Mouse (Mus musculus) intestine, embryonic 16.5 days (tissue): Measurements from ENCODE around the gene Gm17359. TPM values are rescaled to one million over a fixed set of nuclear protein-coding genes. Genes with fewer than 3 reads are reported as not detected.

Source experiments
- ATAC-seq: fragments of 200-750 bp; cut with Nextera tagmentation; 2 replicates; pipeline ENCODE4 v1.8.0; 2017; ENCODE audit warnings: moderate TSS enrichment, moderate library complexity
- H3K27ac ChIP-seq: fragments of 300-500 bp; sonication (generic); 2 replicates; pipeline ENCODE4 v1.5.1; 2014; ENCODE audit warnings: mild to moderate bottlenecking, low read length
- H3K27me3 ChIP-seq: fragments of 300-500 bp; sonication (generic); replicated peaks from 2 replicates; pipeline ENCODE4 v1.6.1; 2014; ENCODE audit warnings: low read length, control low read depth, mixed read lengths; ENCODE audit not compliant: control insufficient read depth, insufficient read depth
- H3K36me3 ChIP-seq: fragments of 300-500 bp; sonication (generic); 2 replicates; pipeline ENCODE4 v1.6.1; 2014; ENCODE audit warnings: low read length, control low read depth; ENCODE audit not compliant: control insufficient read depth, insufficient read depth
- H3K4me1 ChIP-seq: fragments of 300-500 bp; sonication (generic); 2 replicates; pipeline ENCODE4 v1.6.1; 2014; ENCODE audit warnings: low read length, control low read depth, mixed read lengths; ENCODE audit not compliant: control insufficient read depth, insufficient read depth
- H3K4me2 ChIP-seq: fragments of 300-500 bp; sonication (generic); 2 replicates; pipeline ENCODE4 v1.6.1; 2014; ENCODE audit warnings: low read depth, low read length, control low read depth
- H3K4me3 ChIP-seq: fragments of 300-500 bp; sonication (generic); 2 replicates; pipeline ENCODE4 v1.5.1; 2014; ENCODE audit warnings: mild to moderate bottlenecking, low read length
- H3K9ac ChIP-seq: fragments of 300-500 bp; sonication (generic); 2 replicates; pipeline ENCODE4 v1.6.1; 2014; ENCODE audit warnings: low read depth, low read length
- H3K9me3 ChIP-seq: fragments of 300-500 bp; sonication (generic); 2 replicates; pipeline ENCODE4 v1.6.1; 2016; ENCODE audit warnings: low read length, control low read depth; ENCODE audit not compliant: control insufficient read depth
- whole genome bisulfite sequencing: fragments of 180-500 bp; shearing (Covaris S2); extraction: QIAGEN DNeasy Blood & Tissue Kit; methylation state at CpG from one replicate; pipeline ENCODE4 v1.1.7; 2014; 5-methylcytosine and 5-hydroxymethylcytosine counted together
- polyA plus RNA-seq: library from polyadenylated mRNA; unstranded; fragments of >200 nt; fragmentation: Nextera tagmentation; extraction: Ambion mirVana; gene quantifications from 2 replicates; pipeline ENCODE4 v1.2.1, GENCODE M21; 2015

Gene Gm17359
- polyA plus RNA-seq, 1 experiment from 2014 or later: not detected

DNA sequence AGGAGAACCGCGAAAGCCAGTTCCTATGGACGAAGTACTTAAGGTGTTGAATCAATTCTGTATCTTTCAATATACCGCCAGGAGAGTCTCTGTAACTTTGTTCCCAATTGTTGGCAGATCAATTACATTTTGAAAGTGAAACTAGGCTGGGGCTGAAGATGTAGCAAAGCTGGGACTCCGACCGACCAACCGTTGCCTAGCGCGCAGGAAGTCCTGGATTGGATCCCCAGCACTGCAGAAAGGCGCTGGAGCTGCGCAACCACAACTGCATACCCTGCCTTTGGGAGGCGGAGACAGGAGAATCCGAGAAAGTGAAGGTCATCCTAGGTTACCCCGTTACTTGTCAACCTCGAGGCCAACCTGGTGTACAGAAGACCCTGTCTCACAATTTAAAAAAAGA lies 37.1 kb upstream of the Gm17359 start:
- no peaks in the 10 kb centered on the region; the same call in 1 of the 2 replicates for H3K4me1 ChIP-seq
- H3K27me3 ChIP-seq: no peaks in the 10 kb centered on the region
- WGBS: 86% methylated on average over 15 of the region's 15 CpGs
- no peak overlapping the region for H3K4me3 ChIP-seq
- no peak overlapping the region for H3K27ac ChIP-seq
- no peak overlapping the region for H3K9ac ChIP-seq
- ATAC-seq: no peak
- no peak overlapping the region for H3K4me2 ChIP-seq
- no peaks in the 10 kb centered on the region for H3K36me3 ChIP-seq
- H3K9me3 ChIP-seq: no peaks in the 10 kb centered on the region

DNA sequence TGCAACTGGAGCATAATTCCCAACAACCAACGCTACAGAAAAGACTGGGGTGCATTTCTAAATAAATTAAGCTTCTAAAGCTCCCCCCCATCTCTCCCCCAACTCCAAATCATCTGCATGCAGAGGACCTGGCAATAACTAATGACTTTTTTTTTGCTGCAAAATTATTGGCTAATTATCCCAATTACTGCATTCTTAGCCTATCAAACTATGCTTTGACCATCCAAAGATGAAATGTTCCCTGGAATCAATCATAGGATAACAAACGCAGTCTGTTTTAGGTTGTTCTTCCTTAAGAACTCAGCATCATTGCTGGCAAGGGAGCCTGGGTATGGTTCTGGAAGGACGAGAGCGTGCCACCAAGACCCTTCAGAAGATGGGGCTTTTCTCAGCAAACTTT lies 27.9 kb upstream of the Gm17359 start:
- no peak for ATAC-seq
- 83% methylated on average over 4 of the region's 4 CpGs for WGBS

DNA sequence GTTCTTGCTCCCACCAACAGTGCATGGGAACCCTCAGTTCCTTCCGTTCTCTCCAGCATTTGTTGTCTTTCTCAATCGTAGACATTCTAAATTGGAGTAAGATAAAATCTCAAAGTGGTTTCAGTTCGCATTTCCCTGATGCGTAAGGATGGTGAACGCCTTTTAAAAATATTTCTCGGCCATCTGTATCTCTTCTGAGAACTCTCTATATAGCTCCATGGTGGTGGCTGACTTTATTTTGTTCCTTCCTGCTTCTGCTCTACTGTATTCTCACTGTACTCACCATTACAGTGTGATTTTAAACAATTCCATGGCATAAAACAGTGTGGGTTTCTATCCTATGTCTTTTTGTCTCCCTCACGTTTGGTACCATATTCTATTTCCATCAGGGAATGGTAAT lies 26.3 kb upstream of the Gm17359 start:
- no peak overlapping the region for H3K27ac ChIP-seq
- no peaks in the 10 kb centered on the region for H3K36me3 ChIP-seq
- H3K4me2 ChIP-seq: no peak overlapping the region
- 76% methylated on average over 7 of the region's 7 CpGs for WGBS
- ATAC-seq: no peak
- H3K4me3 ChIP-seq: no peak overlapping the region
- no peaks in the 10 kb centered on the region for H3K27me3 ChIP-seq
- H3K9me3 ChIP-seq: no peaks in the 10 kb centered on the region
- no peak overlapping the region for H3K9ac ChIP-seq
- no peaks in the 10 kb centered on the region for H3K4me1 ChIP-seq

More for the DNA sequence above, 27.9 kb upstream of the Gm17359 start:
- no peaks in the 10 kb centered on the region for H3K9me3 ChIP-seq
- H3K4me1 ChIP-seq: no peaks in the 10 kb centered on the region
- no peak overlapping the region for H3K4me2 ChIP-seq
- no peak overlapping the region for H3K4me3 ChIP-seq
- H3K36me3 ChIP-seq: no peaks in the 10 kb centered on the region
- H3K9ac ChIP-seq: no peak overlapping the region
- H3K27me3 ChIP-seq: no peaks in the 10 kb centered on the region
- no peak overlapping the region for H3K27ac ChIP-seq

DNA sequence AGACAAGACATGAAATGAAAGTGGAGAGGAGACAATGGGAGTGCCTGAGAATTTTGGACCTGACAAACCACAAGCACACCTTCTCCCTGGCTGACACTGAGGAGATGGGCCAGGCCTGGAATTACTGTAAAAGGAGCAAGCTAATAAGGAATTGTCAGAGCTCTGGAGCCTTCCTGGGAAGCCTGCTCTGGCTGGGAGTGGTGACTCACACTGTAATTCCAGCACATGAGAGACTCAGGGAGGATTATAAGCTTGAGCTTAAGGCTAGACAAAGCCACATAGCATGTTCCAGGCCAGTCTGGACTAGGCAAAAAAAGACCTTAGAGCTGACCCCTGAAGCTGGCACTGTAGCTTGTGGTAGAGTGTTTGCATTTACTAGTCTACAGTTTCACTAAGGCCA lies 24.6 kb upstream of the Gm17359 start:
- Histone ChIP-seq H3K4me2 (no peak overlapping the region), H3K27ac (no peak overlapping the region), H3K9ac (no peak overlapping the region), H3K9me3 (no peaks in the 10 kb centered on the region), H3K36me3 (no peaks in the 10 kb centered on the region), H3K27me3 (no peaks in the 10 kb centered on the region), H3K4me3 (no peak overlapping the region), H3K4me1 (no peaks in the 10 kb centered on the region)
- no peak for ATAC-seq

DNA sequence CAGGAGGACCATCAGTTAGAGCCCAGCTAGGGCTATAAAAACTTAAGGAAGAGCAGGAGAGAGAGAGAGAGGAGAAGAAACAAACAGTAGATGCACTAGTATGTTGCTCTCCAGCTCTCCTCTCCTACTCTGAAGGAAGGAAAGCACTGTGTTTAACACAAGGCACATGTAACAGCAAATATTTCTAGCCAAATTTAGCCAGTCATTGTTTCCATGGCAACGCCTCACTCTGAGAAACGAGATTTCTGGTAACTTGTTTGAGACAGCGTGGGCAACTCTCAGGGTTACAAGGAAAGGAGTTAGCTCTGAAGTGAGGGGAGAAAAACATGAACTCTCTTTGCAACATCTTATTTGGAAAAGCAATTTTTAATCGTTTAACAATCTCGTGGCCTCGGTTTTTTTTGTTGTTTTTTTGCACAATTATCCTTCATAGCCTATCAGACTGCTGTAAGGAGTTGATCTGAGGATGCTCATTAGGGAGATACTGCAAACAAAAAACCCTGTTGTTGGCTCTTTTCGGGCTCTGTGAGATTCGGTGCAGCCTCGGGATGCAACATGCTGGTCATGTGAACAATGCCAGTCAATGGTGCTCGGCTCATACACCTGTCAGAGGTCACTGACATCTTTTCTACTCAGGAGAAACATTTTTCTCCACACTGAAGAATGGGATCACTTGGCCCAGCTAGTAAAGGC lies 22.3 kb upstream of the Gm17359 start:
- no peak overlapping the region for H3K4me3 ChIP-seq
- 55% methylated on average over 10 of the region's 10 CpGs for WGBS
- no peak for ATAC-seq

DNA sequence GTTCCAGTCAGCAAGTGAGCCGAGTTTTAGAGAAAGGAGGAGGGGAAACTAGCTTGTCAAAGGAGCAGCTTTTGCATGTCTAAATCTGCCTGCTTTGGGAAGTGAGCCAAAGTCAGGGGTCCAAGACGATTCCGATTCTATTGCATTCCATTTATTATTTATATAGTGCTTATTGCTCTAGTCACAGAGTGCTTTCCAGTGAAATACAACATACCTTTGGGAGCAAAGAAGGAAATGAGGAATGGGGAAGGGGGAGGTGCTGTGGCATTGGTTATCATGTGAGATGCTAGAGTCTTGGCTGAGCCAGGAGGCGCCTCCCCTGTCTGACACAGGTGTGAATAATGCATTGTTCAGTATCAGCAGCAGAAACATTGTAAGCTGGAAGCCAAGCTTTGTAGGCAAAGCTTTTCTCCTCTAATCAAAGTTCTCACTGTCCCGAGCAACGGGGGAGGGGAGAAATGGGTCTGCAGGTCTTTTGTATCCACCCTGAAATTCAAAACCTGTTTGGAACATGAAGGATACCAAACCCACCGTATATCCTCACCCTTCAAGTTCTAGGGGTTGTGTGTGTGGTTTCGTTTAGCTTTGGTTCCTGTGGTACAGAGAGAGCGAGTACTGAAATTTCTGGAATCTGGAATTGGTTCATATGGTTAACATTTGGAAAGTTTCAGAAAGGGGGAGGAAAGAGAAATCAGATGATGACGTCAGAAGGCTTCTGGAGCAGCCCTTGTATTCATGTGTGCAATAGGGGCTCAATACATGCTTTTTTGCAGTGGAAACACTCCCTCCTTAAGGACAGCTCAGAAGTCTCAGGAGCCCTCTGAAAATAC lies 11.5 kb upstream of the Gm17359 start:
- peak; percentile 38; the same call in 1 of the 2 replicates for ATAC-seq
- Histone ChIP-seq H3K9ac (no peak overlapping the region), H3K36me3 (no peaks in the 10 kb centered on the region), H3K9me3 (no peaks in the 10 kb centered on the region), H3K4me1 (peaks cover 5% of the 10 kb centered on the region), H3K4me3 (no peak overlapping the region), H3K27ac (no peak overlapping the region), H3K27me3 (no peaks in the 10 kb centered on the region), H3K4me2 (no peak overlapping the region)
- WGBS: 29% methylated on average over 10 of the region's 10 CpGs

More for the DNA sequence above, 22.3 kb upstream of the Gm17359 start:
- Histone ChIP-seq H3K27me3 (no peaks in the 10 kb centered on the region), H3K4me2 (no peak overlapping the region), H3K36me3 (no peaks in the 10 kb centered on the region), H3K4me1 (no peaks in the 10 kb centered on the region), H3K9ac (no peak overlapping the region), H3K9me3 (no peaks in the 10 kb centered on the region), H3K27ac (no peak overlapping the region)

DNA sequence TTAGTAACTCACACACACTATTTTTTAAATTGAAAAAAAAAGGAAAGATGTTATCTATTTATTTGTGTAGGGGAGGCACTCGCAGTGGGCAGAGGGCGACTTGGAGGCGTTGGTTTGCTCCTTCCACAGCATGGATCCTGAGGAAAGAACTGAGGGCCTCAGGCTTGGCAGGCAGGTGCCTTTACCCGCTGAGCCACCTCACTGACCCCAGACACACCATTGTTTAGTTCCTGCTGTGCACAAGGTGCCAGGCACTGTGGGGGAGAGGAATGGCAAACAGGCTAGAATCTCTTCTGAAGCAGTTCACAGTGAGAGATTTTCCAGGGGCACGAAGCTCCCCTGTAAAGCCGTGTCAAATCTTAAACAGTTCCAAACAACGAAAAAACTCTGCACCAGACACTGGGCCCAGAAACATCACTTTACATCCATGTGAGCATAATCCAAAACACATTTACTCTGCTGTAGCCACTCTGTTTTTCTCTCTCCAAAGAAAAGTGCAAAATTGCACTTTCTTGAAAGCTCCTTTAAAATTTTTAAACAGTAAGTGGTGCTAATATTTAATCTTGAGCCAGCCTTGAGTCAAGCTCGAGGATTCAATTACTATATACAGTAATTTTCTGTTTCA lies 6.7 kb upstream of the Gm17359 start:
- 39% methylated on average over 8 of the region's 8 CpGs for WGBS

DNA sequence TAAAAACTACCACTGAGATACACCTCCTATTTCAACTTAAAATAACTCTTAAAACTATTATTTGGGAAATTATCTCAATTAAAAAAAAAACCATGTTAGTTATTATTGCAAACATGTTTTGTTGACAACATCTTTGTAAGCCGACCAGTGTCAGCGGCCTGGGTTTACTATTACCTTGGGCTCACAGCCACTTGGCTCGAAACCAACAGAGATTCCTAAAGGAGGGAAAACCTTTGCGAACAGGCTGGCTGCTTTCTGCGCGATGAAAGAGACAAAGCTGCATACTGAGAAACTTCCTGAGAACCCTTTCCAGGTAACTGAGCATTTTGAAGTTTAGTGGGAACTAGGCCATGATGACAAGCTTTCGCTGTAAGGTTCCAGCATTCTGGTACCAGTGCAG lies 3.4 kb upstream of the Gm17359 start:
- no peaks in the 10 kb centered on the region for H3K27me3 ChIP-seq
- H3K9ac ChIP-seq: no peak overlapping the region
- no peak overlapping the region for H3K4me2 ChIP-seq
- H3K9me3 ChIP-seq: no peaks in the 10 kb centered on the region
- no peak overlapping the region for H3K4me3 ChIP-seq
- 83% methylated on average over 7 of the region's 7 CpGs for WGBS
- no peak overlapping the region for H3K27ac ChIP-seq
- no peak for ATAC-seq
- H3K4me1 ChIP-seq: peaks cover 2% of the 10 kb centered on the region
- no peaks in the 10 kb centered on the region for H3K36me3 ChIP-seq

More for the DNA sequence above, 6.7 kb upstream of the Gm17359 start:
- Histone ChIP-seq H3K4me1 (peaks cover 2% of the 10 kb centered on the region), H3K36me3 (no peaks in the 10 kb centered on the region), H3K4me3 (no peak overlapping the region), H3K27me3 (no peaks in the 10 kb centered on the region), H3K27ac (no peak overlapping the region), H3K9ac (no peak overlapping the region), H3K9me3 (no peaks in the 10 kb centered on the region), H3K4me2 (no peak overlapping the region)
- ATAC-seq: no peak

DNA sequence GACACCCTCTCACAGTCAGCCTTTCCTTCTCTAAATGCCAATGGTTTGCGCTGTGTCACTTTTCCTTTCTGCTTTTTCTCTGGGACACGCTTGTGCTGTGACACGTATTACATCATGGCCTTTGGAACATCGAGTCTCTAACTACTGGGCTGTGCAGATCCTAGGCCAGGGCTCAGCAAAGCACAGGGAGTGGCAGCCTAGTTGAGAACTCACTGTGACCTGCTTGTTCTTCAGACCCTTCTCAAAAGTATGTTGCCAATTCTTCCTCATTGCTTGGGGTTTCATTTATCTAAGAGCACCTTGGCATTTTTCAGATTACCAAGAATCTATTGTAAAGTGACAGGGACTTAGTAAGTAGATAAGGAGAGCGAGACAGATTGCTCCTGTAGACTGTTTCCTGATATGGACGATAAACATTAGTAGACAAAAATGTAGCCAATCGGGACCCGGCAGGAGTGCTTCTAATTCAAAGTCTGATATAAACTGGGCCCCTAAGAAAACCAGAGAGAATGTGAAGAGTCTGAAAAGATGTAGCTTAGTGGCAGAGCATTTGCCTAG lies 2.7 kb upstream of the Gm17359 start:
- H3K27me3 ChIP-seq: no peaks in the 10 kb centered on the region
- no peak overlapping the region for H3K9ac ChIP-seq
- no peak overlapping the region for H3K4me2 ChIP-seq
- no peak for ATAC-seq
- WGBS: 73% methylated on average over 8 of the region's 8 CpGs
- peaks cover 2% of the 10 kb centered on the region for H3K4me1 ChIP-seq
- H3K36me3 ChIP-seq: no peaks in the 10 kb centered on the region
- H3K4me3 ChIP-seq: no peak overlapping the region
- no peaks in the 10 kb centered on the region for H3K9me3 ChIP-seq
- H3K27ac ChIP-seq: no peak overlapping the region
